Mouse (Mus musculus): Measurements from ENCODE around the gene Klrk1. TPM values are rescaled to one million over a fixed set of nuclear protein-coding genes. Genes with fewer than 3 reads are reported as not detected.

Gene Klrk1
- not detected in 2 replicates for polyA plus RNA-seq (2021; fragmentation: Nextera tagmentation)
- long read RNA-seq, experiment 1, result 0 reads
- long read RNA-seq, experiment 2, partial matches to known transcripts, result 0 of 1 reads
- long read RNA-seq, experiment 2, other reads (novel, unspliced or antisense), result 0 of 1 reads

DNA sequence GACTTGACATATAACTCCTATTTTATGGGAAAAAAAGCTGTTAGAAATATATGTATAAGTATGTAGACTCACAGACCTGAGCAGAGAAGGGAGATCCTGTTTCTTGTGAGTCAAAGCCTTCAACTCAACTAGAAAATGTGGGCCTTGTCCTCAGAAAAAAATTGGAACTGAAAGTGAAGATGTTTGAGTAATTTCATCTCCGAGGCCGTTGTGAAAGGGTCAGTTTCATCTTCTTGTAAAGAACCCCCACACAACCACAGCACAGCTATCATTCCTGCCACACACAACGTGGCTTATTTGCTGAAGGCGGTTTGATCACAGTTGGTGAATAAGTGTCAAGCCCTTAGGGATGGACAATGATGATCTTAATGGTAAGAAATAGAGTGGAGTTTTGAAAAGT is at the start of gene Klrk1:
Klrk1 (minus strand) TSS at position 130 of the 400 bp plus-strand sequence.

GRCm38 (mm10) chr6:129660589-129660988 is 36.9 kb upstream of the Klrk1 start, which contains the start of gene Klrc2:
TSS of gene Klrc2 (minus strand) at chr6:129660689.

GRCm38 (mm10) chr6:129643237-129643636 is 19.6 kb upstream of the Klrk1 start, which contains the start of gene Klrc3:
TSS of gene Klrc3 (minus strand) at chr6:129643337.

GRCm38 (mm10) chr6:129591508-129591907 is 32.2 kb downstream of the Klrk1 start, which contains the start of gene Klrd1:
TSS of gene Klrd1 (plus strand) at chr6:129591782.

DNA sequence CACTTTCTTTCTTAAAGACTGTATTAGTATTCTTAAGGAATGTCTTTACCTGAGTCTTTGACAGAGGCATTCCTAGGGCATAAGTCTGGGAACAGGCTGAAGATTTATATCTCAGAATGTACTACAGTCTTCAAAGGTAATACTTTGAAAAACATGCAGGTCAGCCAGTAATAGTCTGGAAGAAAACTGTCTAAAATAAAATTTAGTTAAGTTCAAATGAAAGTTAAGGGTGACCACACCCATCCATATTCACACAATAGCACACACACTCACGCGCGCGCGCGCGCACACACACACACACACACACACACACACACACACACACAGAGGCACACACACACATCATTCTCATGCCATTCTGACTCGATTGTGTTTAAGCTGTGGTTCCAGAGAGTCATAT is 46.1 kb downstream of the Klrk1 start, which contains the start of gene Klre1:
Klre1 (plus strand) TSS at position 301 of the 400 bp plus-strand sequence.

Other genes starting within 250 kb of the Klrk1 start
- 0.10 TPM in 1 of 2 replicates, not detected in the other for gene Clec12b, start 238.0 kb downstream of the Klrk1 start, polyA plus RNA-seq (2021; fragmentation: Nextera tagmentation)
- gene Clec1b, start 226.6 kb downstream of the Klrk1 start, polyA plus RNA-seq (2021; fragmentation: Nextera tagmentation), result 0.26 and 0.39 TPM in 2 replicates
- gene Clec9a, start 215.0 kb downstream of the Klrk1 start, polyA plus RNA-seq (2021; fragmentation: Nextera tagmentation), result 0.06 TPM in 1 of 2 replicates, not detected in the other
- gene Clec1a, start 171.9 kb downstream of the Klrk1 start, polyA plus RNA-seq (2021; fragmentation: Nextera tagmentation), result 1.2 and 1.5 TPM in 2 replicates
- 0.06 TPM in 1 of 2 replicates, not detected in the other for gene Olr1, start 116.7 kb downstream of the Klrk1 start, polyA plus RNA-seq (2021; fragmentation: Nextera tagmentation)
- gene Tmem52b, start 111.3 kb downstream of the Klrk1 start, polyA plus RNA-seq (2021; fragmentation: Nextera tagmentation), result not detected in 2 replicates
- 426 and 542 TPM in 2 replicates for gene Gabarapl1, start 90.7 kb downstream of the Klrk1 start, polyA plus RNA-seq (2021; fragmentation: Nextera tagmentation)
- not detected in 2 replicates for gene Klre1, start 46.0 kb downstream of the Klrk1 start, polyA plus RNA-seq (2021; fragmentation: Nextera tagmentation)
- gene Klrd1, start 32.1 kb downstream of the Klrk1 start, polyA plus RNA-seq (2021; fragmentation: Nextera tagmentation), result 0.23 TPM in 1 of 2 replicates, not detected in the other
- gene Klrc3, start 19.5 kb upstream of the Klrk1 start, polyA plus RNA-seq (2021; fragmentation: Nextera tagmentation), result not detected in 2 replicates
- gene Klrc2, start 36.8 kb upstream of the Klrk1 start, polyA plus RNA-seq (2021; fragmentation: Nextera tagmentation), result not detected in 2 replicates
- not detected in 2 replicates for gene Klrc1, start 55.1 kb upstream of the Klrk1 start, polyA plus RNA-seq (2021; fragmentation: Nextera tagmentation)
- not detected in 2 replicates for gene Klri1, start 93.3 kb upstream of the Klrk1 start, polyA plus RNA-seq (2021; fragmentation: Nextera tagmentation)
- gene Klri2, start 116.6 kb upstream of the Klrk1 start, polyA plus RNA-seq (2021; fragmentation: Nextera tagmentation), result not detected in 2 replicates
- gene Gm156, start 160.4 kb upstream of the Klrk1 start, polyA plus RNA-seq (2021; fragmentation: Nextera tagmentation), result not detected in 2 replicates
- not detected in 2 replicates for gene Gm17631, start 238.8 kb upstream of the Klrk1 start, polyA plus RNA-seq (2021; fragmentation: Nextera tagmentation)

Data from layer of hippocampus, adult 6 months (tissue).